Mouse (Mus musculus) limb, embryonic 14.5 days (tissue): ENCODE results near the gene Trpm2. TPM values are rescaled to one million over a fixed set of nuclear protein-coding genes. Genes with fewer than 3 reads are reported as not detected.
A peak's percentile ranks its signal among the peaks of the same experiment; 100 is the strongest.

Experiments
- ATAC-seq: fragments of 200-750 bp; cut with Nextera tagmentation; 2 replicates; pipeline ENCODE4 v1.8.0; 2017; ENCODE audit warnings: low read depth, moderate number of reproducible peaks, moderate TSS enrichment; ENCODE audit not compliant: low FRiP score
- DNase-seq: peaks from one replicate; pipeline ENCODE4 v3.0.0-alpha.2; 2015; ENCODE audit warnings: low spot score
- H3K27ac ChIP-seq: fragments of 300-500 bp; sonication (generic); replicated peaks from 2 replicates; pipeline ENCODE4 v1.5.1; 2014; ENCODE audit warnings: low read depth, mild to moderate bottlenecking, low read length, moderate library complexity, mixed read lengths
- H3K27me3 ChIP-seq: fragments of 300-500 bp; sonication (generic); 2 replicates; pipeline ENCODE4 v1.6.1; 2014; ENCODE audit warnings: low read length, mixed read lengths; ENCODE audit not compliant: control insufficient read depth, insufficient read depth
- H3K36me3 ChIP-seq: fragments of 300-500 bp; sonication (generic); 2 replicates; pipeline ENCODE4 v1.6.1; 2014; ENCODE audit warnings: mild to moderate bottlenecking, low read length, moderate library complexity, mixed read lengths; ENCODE audit not compliant: control insufficient read depth, insufficient read depth
- H3K4me1 ChIP-seq: fragments of 300-500 bp; sonication (generic); 2 replicates; pipeline ENCODE4 v1.6.1; 2014; ENCODE audit warnings: antibody characterized with exemption, low read length, mixed read lengths; ENCODE audit not compliant: control insufficient read depth, insufficient read depth
- H3K4me2 ChIP-seq: fragments of 300-500 bp; sonication (generic); replicated peaks from 2 replicates; pipeline ENCODE4 v1.6.1; 2014; ENCODE audit warnings: low read depth, mild to moderate bottlenecking, low read length, moderate library complexity; ENCODE audit not compliant: severe bottlenecking
- H3K4me3 ChIP-seq: fragments of 300-500 bp; sonication (generic); replicated peaks from 2 replicates; pipeline ENCODE4 v1.5.1; 2014; ENCODE audit warnings: low read length
- H3K9ac ChIP-seq: fragments of 300-500 bp; sonication (generic); 2 replicates; pipeline ENCODE4 v1.6.1; 2014; ENCODE audit warnings: mild to moderate bottlenecking, low read depth, low read length, moderate library complexity; ENCODE audit not compliant: severe bottlenecking
- H3K9me3 ChIP-seq: fragments of 300-500 bp; sonication (generic); 2 replicates; pipeline ENCODE4 v1.6.1; 2016; ENCODE audit warnings: low read length; ENCODE audit not compliant: control insufficient read depth
- POLR2A ChIP-seq: fragments of 200-500 bp; IDR thresholded peaks from 2 replicates; pipeline ENCODE4 v1.8.0; 2012; ENCODE audit warnings: inconsistent platforms, mild to moderate bottlenecking, moderate library complexity, borderline replicate concordance; ENCODE audit not compliant: insufficient read depth, insufficient read length; ENCODE audit errors: extremely low read depth
- WGBS: fragments of 180-500 bp; shearing (Covaris S2); extraction: QIAGEN DNeasy Blood & Tissue Kit; methylation state at CpG from one replicate; pipeline ENCODE4 v1.1.7; 2014; 5-methylcytosine and 5-hydroxymethylcytosine counted together
- polyA plus RNA-seq, 2 experiments: library from polyadenylated mRNA; depleted of rRNA in 1 of 2; stranded (reverse) in 1 of 2; unstranded in 1 of 2; fragments of >200 nt; fragmentation: Nextera tagmentation in 1 of 2; extraction: Ambion mirVana in 1 of 2; gene quantifications; 2 replicates each; pipeline versions ENCODE4 v1.2.1 to v1.2.3; 2012 to 2014

The Trpm2 gene
- polyA plus RNA-seq, 2 experiments, result 0.39 to 0.41 TPM

DNA sequence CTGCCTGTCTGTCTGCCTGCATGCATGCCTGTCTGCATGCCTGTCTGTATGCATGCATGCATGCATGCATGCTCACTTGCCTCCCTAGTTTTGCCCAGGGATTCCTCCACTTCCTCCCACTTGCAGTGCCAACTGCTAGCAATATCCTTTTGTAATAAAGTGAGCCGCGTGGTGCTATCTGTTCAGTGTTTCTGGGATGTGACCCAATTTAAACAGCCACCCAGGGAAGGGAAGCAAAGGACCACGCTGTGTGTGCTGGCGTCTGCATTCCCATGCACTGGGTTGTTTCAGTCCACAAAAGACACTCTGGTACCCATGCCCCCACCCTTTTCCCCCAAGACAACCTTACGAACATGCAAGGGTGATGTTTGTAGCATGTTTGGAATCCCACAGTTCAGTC, 49.4 kb downstream of the Trpm2 start:
- WGBS, result 66% methylated on average over 5 of the region's 5 CpGs
- TF ChIP-seq POLR2A, result no peak
- DNase-seq (no peak), ATAC-seq (no peak)
- Histone ChIP-seq H3K4me2 (no peak overlapping the region), H3K9ac (no peak overlapping the region), H3K4me3 (no peak overlapping the region), H3K36me3 (no peaks in the 10 kb centered on the region), H3K27ac (no peak overlapping the region), H3K27me3 (no peaks in the 10 kb centered on the region), H3K4me1 (no peaks in the 10 kb centered on the region), H3K9me3 (no peaks in the 10 kb centered on the region)

DNA sequence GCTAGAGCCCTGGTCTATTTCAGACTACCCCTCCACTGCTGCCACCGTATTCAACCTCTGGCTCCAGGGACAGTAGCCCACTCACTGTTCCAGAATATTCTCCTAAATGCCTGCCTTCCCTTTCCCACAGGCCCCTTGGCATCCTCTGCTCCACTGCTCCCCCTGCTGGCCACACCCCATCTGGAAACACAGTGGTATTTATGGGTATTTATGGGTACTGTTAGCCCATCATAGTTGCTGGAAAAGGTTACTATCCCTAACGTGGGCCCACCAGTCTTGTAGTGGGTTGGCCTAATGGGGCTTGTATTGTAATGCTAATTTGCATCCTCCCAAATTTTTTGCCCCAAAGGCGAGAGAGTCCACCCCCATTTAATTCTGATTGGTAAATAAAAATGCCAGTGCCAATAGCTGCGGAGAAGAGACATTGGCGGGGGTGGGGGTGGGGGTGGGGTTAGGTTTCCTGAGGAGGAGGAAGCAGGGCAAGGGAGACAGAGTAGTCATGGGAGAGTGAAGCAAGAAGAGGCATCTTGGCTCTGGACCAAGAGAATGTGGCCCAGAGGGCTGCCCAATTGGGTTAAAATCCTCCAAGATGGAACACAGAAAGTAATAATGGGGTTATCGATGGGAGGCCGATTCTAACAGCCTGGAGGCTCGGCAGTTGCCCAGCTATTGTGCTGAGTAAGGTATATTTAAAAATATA, 53.6 kb downstream of the Trpm2 start:
- Histone ChIP-seq H3K9ac (no peak overlapping the region), H3K4me1 (no peaks in the 10 kb centered on the region), H3K4me3 (no peak overlapping the region), H3K27me3 (no peaks in the 10 kb centered on the region), H3K4me2 (no peak overlapping the region), H3K36me3 (no peaks in the 10 kb centered on the region), H3K27ac (no peak overlapping the region), H3K9me3 (no peaks in the 10 kb centered on the region)
- ATAC-seq (no peak), DNase-seq (no peak)
- 58% methylated on average over 8 of the region's 8 CpGs for WGBS
- TF ChIP-seq POLR2A, result no peak

DNA sequence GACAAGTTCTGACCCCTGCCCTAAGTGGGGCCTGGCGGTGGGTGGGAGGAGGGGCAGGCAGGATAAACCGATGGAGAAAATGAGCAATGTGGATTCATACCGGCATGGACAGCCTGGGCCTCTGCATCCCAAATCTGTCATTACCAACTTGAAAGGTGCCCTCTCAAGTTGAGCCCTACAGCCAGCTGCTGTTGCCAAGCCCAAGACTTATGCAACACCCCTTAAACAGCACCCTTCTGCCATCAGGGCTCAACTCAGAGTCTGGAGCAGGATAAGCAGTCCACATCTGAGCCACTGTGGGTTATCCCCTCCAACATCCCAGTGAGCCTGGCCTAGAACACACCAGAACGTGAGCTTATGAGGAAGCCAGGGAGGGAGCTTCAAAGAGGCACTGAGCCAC, 57.1 kb downstream of the Trpm2 start:
- Histone ChIP-seq H3K9ac (no peak overlapping the region), H3K4me2 (no peak overlapping the region), H3K9me3 (no peaks in the 10 kb centered on the region), H3K27ac (no peak overlapping the region), H3K4me3 (no peak overlapping the region), H3K36me3 (no peaks in the 10 kb centered on the region), H3K4me1 (no peaks in the 10 kb centered on the region), H3K27me3 (no peaks in the 10 kb centered on the region)
- TF ChIP-seq POLR2A, result no peak
- no peak for DNase-seq
- ATAC-seq, result no peak
- 69% methylated on average over 4 of the region's 4 CpGs for WGBS

- no peaks in the 10 kb centered on the region for H3K27me3 ChIP-seq
- no peaks in the 10 kb centered on the region for H3K4me1 ChIP-seq
- no peak overlapping the region for H3K9ac ChIP-seq
- TF ChIP-seq POLR2A, result no peak
- 55% methylated on average over 7 of the region's 7 CpGs for WGBS
- no peaks in the 10 kb centered on the region for H3K9me3 ChIP-seq
- DNase-seq (no peak), ATAC-seq (no peak)
- H3K4me2 ChIP-seq, result no peak overlapping the region
- no peak overlapping the region for H3K27ac ChIP-seq
- no peaks in the 10 kb centered on the region for H3K36me3 ChIP-seq
- H3K4me3 ChIP-seq, result no peak overlapping the region
Observed at GRCm38 (mm10) chr10:77912605-77913004, 57.8 kb downstream of the Trpm2 start.

GRCm38 (mm10) chr10:77902894-77903715, 67.3 kb downstream of the Trpm2 start:
- no peak overlapping the region for H3K9ac ChIP-seq
- peak; percentile 53 for DNase-seq
- H3K36me3 ChIP-seq, result no peaks in the 10 kb centered on the region
- peak; percentile 60 for ATAC-seq
- H3K27ac ChIP-seq, result no peak overlapping the region
- 10% methylated on average over 31 of the region's 35 CpGs for WGBS
- peak overlapping the region; percentile 75 for H3K4me2 ChIP-seq
- peak overlapping the region; percentile 63 for H3K4me3 ChIP-seq
- H3K27me3 ChIP-seq, result no peaks in the 10 kb centered on the region
- no peak for TF ChIP-seq POLR2A
- H3K9me3 ChIP-seq, result no peaks in the 10 kb centered on the region; the same call in 1 of the 2 replicates
- H3K4me1 ChIP-seq, result 0 out of 2 replicates have a peak, but pooled peaks cover 6% of the 10 kb centered on the region
